ENCODE assay signal across 19 mouse cellular contexts in genomic region chr19:16022178-16022577, GRCm38 (mm10). TPM values are rescaled to one million over a fixed set of nuclear protein-coding genes. Genes with fewer than 3 reads are reported as not detected.
A peak's percentile ranks its signal among the peaks of the same experiment; 100 is the strongest.
DNase-seq lines count a peak whose midpoint lies in the region; ATAC-seq lines count a peak whose summit lies in the region.
"Had no signal": no experiment of that assay in that cellular context is flagged by ENCODE, and none has a peak within 500 bp of the region (broad histone marks: within the 10 kb centered on the region; RNA-seq: fewer than 3 reads in every experiment).

No protein-coding gene starts in this region.

- H3K4me1 ChIP-seq in limb, embryonic 13.5 days = no peaks in the 10 kb centered on the region
- H3K4me1 ChIP-seq in limb, embryonic 10.5 days = 0 out of 2 replicates have a peak, but pooled peaks cover 6% of the 10 kb centered on the region
- H3K4me1 ChIP-seq in embryonic facial prominence, embryonic 15.5 days = peaks cover 11% of the 10 kb centered on the region
- 0 out of 2 replicates have a peak, but pooled peaks cover 2% of the 10 kb centered on the region for H3K4me1 ChIP-seq in neural tube, embryonic 15.5 days
- H3K4me1 ChIP-seq in liver, embryonic 12.5 days = no peaks in the 10 kb centered on the region
- H3K4me1 ChIP-seq: forebrain, embryonic 12.5 days; heart, embryonic 12.5 days had no signal

- no peak overlapping the region for H3K9ac ChIP-seq in limb, embryonic 13.5 days
- H3K9ac ChIP-seq in embryonic facial prominence, embryonic 15.5 days = no peak overlapping the region
- no peak overlapping the region for H3K9ac ChIP-seq in neural tube, embryonic 15.5 days (replicated peaks)
- no peak overlapping the region for H3K9ac ChIP-seq in liver, embryonic 12.5 days
- H3K9ac ChIP-seq: forebrain, embryonic 12.5 days; heart, embryonic 12.5 days; limb, embryonic 12.5 days; liver, postnatal 0 days had no signal

- 63% methylated on average over 10 of the region's 10 CpGs for WGBS in limb, embryonic 13.5 days
- 79% methylated on average over 10 of the region's 10 CpGs for WGBS in limb, embryonic 10.5 days
- 35% methylated on average over 10 of the region's 10 CpGs for WGBS in embryonic facial prominence, embryonic 15.5 days
- 72% methylated on average over 10 of the region's 10 CpGs for WGBS in neural tube, embryonic 15.5 days
- WGBS in liver, embryonic 12.5 days (ENCODE audit: insufficient replicate concordance) = 69% methylated on average over 10 of the region's 10 CpGs

- 0 out of 2 replicates have a peak, but pooled peaks have one; percentile 19 for ATAC-seq in limb, embryonic 13.5 days (ENCODE audit: low FRiP score, low read depth)
- ATAC-seq in embryonic facial prominence, embryonic 15.5 days (ENCODE audit: insufficient number of reproducible peaks, low FRiP score, low TSS enrichment, low read depth) = peak; percentile 29; the same call in 1 of the 2 replicates
- ATAC-seq in neural tube, embryonic 15.5 days (ENCODE audit: low FRiP score) = peak; percentile 50; the same call in 1 of the 2 replicates
- no peak for ATAC-seq in liver, embryonic 12.5 days
- ATAC-seq: hindbrain, embryonic 16.5 days; liver, postnatal 0 days had no signal

- peak; percentile 81 for DNase-seq in heart, adult 11 months
- DNase-seq in heart, adult 9 months (ENCODE audit: low spot score in 2 of 2) = no peak
- DNase-seq in limb, embryonic 10.5 days (ENCODE audit: low spot score) = no peak
- no peak for DNase-seq in layer of hippocampus, adult 11-12 months (ENCODE audit: low spot score)
- DNase-seq: adrenal gland, postnatal 10 days; cerebellum, adult 11-12 months; gastrocnemius, postnatal 14 days; liver, postnatal 0 days; thymus, postnatal 4 days had no signal

- no peak overlapping the region for H3K4me3 ChIP-seq in limb, embryonic 13.5 days
- H3K4me3 ChIP-seq in limb, embryonic 10.5 days = no peak overlapping the region
- H3K4me3 ChIP-seq in embryonic facial prominence, embryonic 15.5 days (replicated peaks) = no peak overlapping the region
- no peak overlapping the region for H3K4me3 ChIP-seq in neural tube, embryonic 15.5 days (replicated peaks)
- no peak overlapping the region for H3K4me3 ChIP-seq in liver, embryonic 12.5 days
- H3K4me3 ChIP-seq: forebrain, embryonic 12.5 days; heart, embryonic 12.5 days; limb, embryonic 12.5 days had no signal

- no peak overlapping the region for H3K27ac ChIP-seq in limb, embryonic 13.5 days
- no peak overlapping the region for H3K27ac ChIP-seq in limb, embryonic 10.5 days
- peak overlapping the region; percentile 49 for H3K27ac ChIP-seq in embryonic facial prominence, embryonic 15.5 days (replicated peaks)
- H3K27ac ChIP-seq in neural tube, embryonic 15.5 days (replicated peaks) = no peak overlapping the region
- H3K27ac ChIP-seq in liver, embryonic 12.5 days = no peak overlapping the region
- H3K27ac ChIP-seq: forebrain, embryonic 12.5 days; limb, embryonic 12.5 days; macrophage had no signal

- H3K27me3 ChIP-seq in limb, embryonic 13.5 days = no peaks in the 10 kb centered on the region
- H3K27me3 ChIP-seq in limb, embryonic 10.5 days (ENCODE audit: low read depth, poor library complexity, severe bottlenecking) = no peaks in the 10 kb centered on the region
- no peaks in the 10 kb centered on the region for H3K27me3 ChIP-seq in embryonic facial prominence, embryonic 15.5 days
- H3K27me3 ChIP-seq in neural tube, embryonic 15.5 days (replicated peaks) = no peaks in the 10 kb centered on the region
- H3K27me3 ChIP-seq in liver, embryonic 12.5 days (replicated peaks) = no peaks in the 10 kb centered on the region
- H3K27me3 ChIP-seq: forebrain, embryonic 12.5 days; heart, embryonic 12.5 days; limb, embryonic 12.5 days had no signal

- no peak overlapping the region for H3K4me2 ChIP-seq in limb, embryonic 13.5 days (replicated peaks)
- peak overlapping the region; percentile 29 for H3K4me2 ChIP-seq in embryonic facial prominence, embryonic 15.5 days (replicated peaks)
- H3K4me2 ChIP-seq in neural tube, embryonic 15.5 days = no peak overlapping the region
- no peak overlapping the region for H3K4me2 ChIP-seq in liver, embryonic 12.5 days
- H3K4me2 ChIP-seq: forebrain, embryonic 12.5 days; heart, embryonic 12.5 days; limb, embryonic 12.5 days; midbrain, embryonic 11.5 days had no signal

- H3K36me3 ChIP-seq in limb, embryonic 13.5 days = no peaks in the 10 kb centered on the region
- no peaks in the 10 kb centered on the region for H3K36me3 ChIP-seq in limb, embryonic 10.5 days
- no peaks in the 10 kb centered on the region for H3K36me3 ChIP-seq in embryonic facial prominence, embryonic 15.5 days
- H3K36me3 ChIP-seq in neural tube, embryonic 15.5 days = no peaks in the 10 kb centered on the region
- H3K36me3 ChIP-seq in liver, embryonic 12.5 days = no peaks in the 10 kb centered on the region
- H3K36me3 ChIP-seq: forebrain, embryonic 12.5 days; heart, embryonic 12.5 days; limb, embryonic 12.5 days had no signal

- no peaks in the 10 kb centered on the region for H3K9me3 ChIP-seq in limb, embryonic 13.5 days
- H3K9me3 ChIP-seq in limb, embryonic 10.5 days (replicated peaks) = no peaks in the 10 kb centered on the region
- H3K9me3 ChIP-seq in embryonic facial prominence, embryonic 15.5 days (replicated peaks) = no peaks in the 10 kb centered on the region
- H3K9me3 ChIP-seq in neural tube, embryonic 15.5 days (replicated peaks) = no peaks in the 10 kb centered on the region
- no peaks in the 10 kb centered on the region for H3K9me3 ChIP-seq in liver, embryonic 12.5 days (replicated peaks)
- H3K9me3 ChIP-seq: forebrain, embryonic 12.5 days had no signal

RNA-seq across cellular contexts. Expression of gene Cep78, which starts 37.4 kb away (rescaled TPM):
- 35.2 and 35.6 TPM in 2 replicates for polyA plus RNA-seq in limb, embryonic 13.5 days (2015; fragmentation: Nextera tagmentation; extraction: Ambion mirVana)
- polyA plus RNA-seq in limb, embryonic 10.5 days (2016; fragmentation: Nextera tagmentation; extraction: Ambion mirVana) = 57.7 and 62.1 TPM in 2 replicates
- polyA plus RNA-seq in embryonic facial prominence, embryonic 15.5 days (2015; fragmentation: Nextera tagmentation; extraction: Ambion mirVana) = 22.2 and 27.3 TPM in 2 replicates
- polyA plus RNA-seq in neural tube, embryonic 15.5 days (2015; fragmentation: Nextera tagmentation; extraction: Ambion mirVana) = 25.7 and 25.9 TPM in 2 replicates
- polyA plus RNA-seq in liver, embryonic 12.5 days (2016; fragmentation: Nextera tagmentation; extraction: Ambion mirVana) = 17.6 and 18.3 TPM in 2 replicates
